Mouse (Mus musculus) CH12.LX (cell line): ENCODE data around the gene Spink4.

Source experiments
- CTCF ChIP-seq, 2 experiments: IDR thresholded peaks in 1 of 2; conservative IDR thresholded peaks in 1 of 2; 2 replicates each; pipeline ENCODE4 v1.5.1; 2011 to 2012; ENCODE audit warnings: low read depth in 2 of 2, low read length in 2 of 2, improper control_type of control experiment in 1 of 2, inconsistent platforms in 1 of 2, mild to moderate bottlenecking in 1 of 2, moderate library complexity in 1 of 2
- ELF1 ChIP-seq: IDR thresholded peaks from 2 replicates; pipeline ENCODE4 v1.6.1; 2014; ENCODE audit warnings: low read depth, mild to moderate bottlenecking, inconsistent platforms, low read length, improper control_type of control experiment
- EP300 ChIP-seq: IDR thresholded peaks from 2 replicates; pipeline ENCODE4 v1.6.1; 2011; ENCODE audit warnings: low read length, improper control_type of control experiment
- POLR2AphosphoS2 ChIP-seq: IDR thresholded peaks from 2 replicates; pipeline ENCODE4 v1.6.1; 2011; ENCODE audit warnings: low read depth, low read length, improper control_type of control experiment
- UBTF ChIP-seq: IDR thresholded peaks from 2 replicates; pipeline ENCODE4 v1.6.1; 2012; ENCODE audit warnings: low read depth, mild to moderate bottlenecking, inconsistent platforms, low read length, improper control_type of control experiment, moderate library complexity
- ZKSCAN1 ChIP-seq: IDR thresholded peaks from 2 replicates; pipeline ENCODE4 v1.6.1; 2012; ENCODE audit warnings: low read depth, inconsistent platforms, low read length, improper control_type of control experiment, borderline replicate concordance
- ZMIZ1 ChIP-seq: IDR thresholded peaks from 2 replicates; pipeline ENCODE4 v1.6.1; 2012; ENCODE audit warnings: low read depth, mild to moderate bottlenecking, inconsistent platforms, low read length, improper control_type of control experiment

GRCm38 (mm10) chr4:40969161-40969560, 49.3 kb downstream of the Spink4 start:
- TF ChIP-seq POLR2AphosphoS2 (no peak), ZMIZ1 (no peak), CTCF (conservative IDR thresholded peaks at IDR 0.05 in 1 of 2, IDR thresholded peaks at IDR 0.05 in 1 of 2; ENCODE audit: low read depth in 2 of 2, low read length in 2 of 2) (no peak), ELF1 (no peak), ZKSCAN1 (no peak), EP300 (no peak), UBTF (no peak)
